Mouse (Mus musculus) ES-Bruce4 (cell line): ENCODE measurements around the gene Zbtb24.

Source experiments
- CTCF ChIP-seq: IDR thresholded peaks from one replicate; pipeline ENCODE4 v1.8.1; 2011; ENCODE audit warnings: low read depth, low read length
- EP300 ChIP-seq: IDR thresholded peaks from 2 replicates; pipeline ENCODE4 v1.6.1; 2011; ENCODE audit warnings: low read depth, low read length; ENCODE audit not compliant: insufficient read depth
- POLR2A ChIP-seq: IDR thresholded peaks from one replicate; pipeline ENCODE4 v1.8.1; 2011; ENCODE audit warnings: low read length; ENCODE audit not compliant: insufficient read depth

DNA sequence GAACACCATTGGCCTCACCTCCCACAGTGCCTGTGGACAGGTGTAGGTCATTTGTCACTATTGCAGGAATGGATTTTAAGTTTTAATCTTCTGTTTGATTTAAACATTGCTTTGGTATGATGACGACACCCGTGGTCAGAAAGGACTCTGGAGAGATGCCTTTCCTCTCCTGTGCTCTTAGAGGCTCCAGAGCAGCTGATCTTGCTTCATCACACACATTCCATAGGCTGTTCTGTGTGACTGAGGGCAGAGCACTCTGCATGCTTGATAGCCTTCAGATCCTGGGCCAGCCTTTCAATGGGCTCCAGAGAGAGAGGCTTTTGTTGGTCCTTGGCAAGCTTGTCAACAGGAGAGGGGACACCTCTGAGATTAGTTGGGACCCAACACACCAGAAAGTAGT, 46.8 kb upstream of the Zbtb24 start:
- no peak for TF ChIP-seq POLR2A
- TF ChIP-seq CTCF = no peak
- no peak for TF ChIP-seq EP300
